Mouse (Mus musculus): ENCODE measurements around the gene Sh3pxd2a. TPM values are rescaled to one million over a fixed set of nuclear protein-coding genes. Genes with fewer than 3 reads are reported as not detected.

Sh3pxd2a gene
- polyA plus RNA-seq, 1 experiment, result 15.5 TPM

- no peak for DNase-seq
- H3K4me3 ChIP-seq (ENCODE audit: insufficient read depth, low read depth, low read length), result no peak overlapping the region
- no peak for TF ChIP-seq POLR2A (IDR thresholded peaks at IDR 0.05; ENCODE audit: low read depth, low read length)
- H3K27ac ChIP-seq (ENCODE audit: insufficient read depth, low read depth, low read length), result no peak overlapping the region
- H3K4me1 ChIP-seq (ENCODE audit: control insufficient read depth, insufficient read depth, low read length), result no peaks in the 10 kb centered on the region
- H3K36me3 ChIP-seq (ENCODE audit: control insufficient read depth, insufficient read depth, low read length), result no peaks in the 10 kb centered on the region
- 94% methylated on average over 5 of the region's 5 CpGs for WGBS
- no peaks in the 10 kb centered on the region for H3K27me3 ChIP-seq (replicated peaks; ENCODE audit: control insufficient read depth, insufficient read depth, low read length)
These were observed 231.9 kb downstream of the Sh3pxd2a start for GRCm38 (mm10) chr19:47232077-47232865.

DNA sequence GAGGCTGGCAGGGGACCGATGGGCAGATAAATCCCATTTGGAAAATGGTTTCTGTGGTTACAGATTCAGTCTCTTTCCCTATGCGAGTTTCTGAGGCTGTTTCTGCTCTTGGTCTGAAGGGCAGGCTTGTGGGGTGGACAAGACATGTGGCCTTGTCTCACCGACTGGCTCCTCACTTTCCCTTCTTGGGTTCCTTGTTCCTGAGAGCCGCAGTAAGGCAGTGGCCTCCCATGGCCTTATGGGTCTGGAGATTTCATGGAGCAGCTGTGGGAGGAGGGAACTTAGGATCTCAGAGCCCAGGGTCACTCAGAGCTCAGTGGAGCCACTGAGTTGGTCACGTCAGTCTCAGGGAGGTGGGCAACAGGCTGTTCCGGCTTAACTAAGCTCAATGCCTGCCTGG lies 232.8 kb downstream of the Sh3pxd2a start:
- Histone ChIP-seq H3K27ac (ENCODE audit: insufficient read depth, low read depth, low read length) (no peak overlapping the region), H3K36me3 (ENCODE audit: control insufficient read depth, insufficient read depth, low read length) (no peaks in the 10 kb centered on the region), H3K27me3 (replicated peaks; ENCODE audit: control insufficient read depth, insufficient read depth, low read length) (no peaks in the 10 kb centered on the region), H3K4me3 (ENCODE audit: insufficient read depth, low read depth, low read length) (no peak overlapping the region), H3K4me1 (ENCODE audit: control insufficient read depth, insufficient read depth, low read length) (no peaks in the 10 kb centered on the region)
- 85% methylated on average over 6 of the region's 6 CpGs for WGBS
- TF ChIP-seq POLR2A (IDR thresholded peaks at IDR 0.05; ENCODE audit: low read depth, low read length) (no peak), CTCF (conservative IDR thresholded peaks at IDR 0.05; ENCODE audit: insufficient read depth, insufficient read length, low read depth, low read length) (no peak)
- no peak for DNase-seq

GRCm38 (mm10) chr19:47230682-47231081 lies 233.5 kb downstream of the Sh3pxd2a start:
- 96% methylated on average over 8 of the region's 8 CpGs for WGBS
- no peak for DNase-seq
- TF ChIP-seq POLR2A (IDR thresholded peaks at IDR 0.05; ENCODE audit: low read depth, low read length) (no peak), CTCF (conservative IDR thresholded peaks at IDR 0.05; ENCODE audit: insufficient read depth, insufficient read length, low read depth, low read length) (no peak)
- Histone ChIP-seq H3K27ac (ENCODE audit: insufficient read depth, low read depth, low read length) (no peak overlapping the region), H3K4me3 (ENCODE audit: insufficient read depth, low read depth, low read length) (no peak overlapping the region), H3K27me3 (replicated peaks; ENCODE audit: control insufficient read depth, insufficient read depth, low read length) (no peaks in the 10 kb centered on the region), H3K36me3 (ENCODE audit: control insufficient read depth, insufficient read depth, low read length) (no peaks in the 10 kb centered on the region), H3K4me1 (ENCODE audit: control insufficient read depth, insufficient read depth, low read length) (no peaks in the 10 kb centered on the region)

DNA sequence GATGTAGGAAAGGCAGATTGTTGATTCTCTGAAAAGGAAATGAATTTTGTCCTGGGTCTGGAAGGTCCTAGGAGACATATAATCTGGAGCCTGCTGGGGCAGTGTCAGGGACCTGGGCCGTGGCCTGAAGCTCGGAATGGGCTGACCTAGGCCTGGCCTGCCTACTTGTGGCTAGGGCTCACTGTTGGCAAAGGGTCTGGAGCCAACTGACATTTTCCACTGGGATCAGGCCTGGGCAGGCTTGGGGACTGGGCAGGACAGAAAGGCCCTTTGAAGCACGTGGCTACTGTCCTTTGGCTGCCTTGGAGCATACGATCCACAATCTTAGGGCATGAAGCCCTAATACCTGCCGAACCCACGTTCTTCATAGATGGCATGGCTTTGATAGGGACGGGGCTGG lies 234.1 kb downstream of the Sh3pxd2a start:
- TF ChIP-seq CTCF (conservative IDR thresholded peaks at IDR 0.05; ENCODE audit: insufficient read depth, insufficient read length, low read depth, low read length) (no peak), POLR2A (IDR thresholded peaks at IDR 0.05; ENCODE audit: low read depth, low read length) (no peak)
- 91% methylated on average over 7 of the region's 7 CpGs for WGBS

GRCm38 (mm10) chr19:47229461-47229860 lies 234.7 kb downstream of the Sh3pxd2a start:
- H3K4me1 ChIP-seq (ENCODE audit: control insufficient read depth, insufficient read depth, low read length), result no peaks in the 10 kb centered on the region
- no peak overlapping the region for H3K27ac ChIP-seq (ENCODE audit: insufficient read depth, low read depth, low read length)
- H3K36me3 ChIP-seq (ENCODE audit: control insufficient read depth, insufficient read depth, low read length), result no peaks in the 10 kb centered on the region
- WGBS, result 69% methylated on average over 5 of the region's 5 CpGs
- DNase-seq, result no peak
- no peak overlapping the region for H3K4me3 ChIP-seq (ENCODE audit: insufficient read depth, low read depth, low read length)
- no peaks in the 10 kb centered on the region for H3K27me3 ChIP-seq (replicated peaks; ENCODE audit: control insufficient read depth, insufficient read depth, low read length)
- no peak for TF ChIP-seq CTCF (conservative IDR thresholded peaks at IDR 0.05; ENCODE audit: insufficient read depth, insufficient read length, low read depth, low read length)
- no peak for TF ChIP-seq POLR2A (IDR thresholded peaks at IDR 0.05; ENCODE audit: low read depth, low read length)

More for the DNA sequence above, 234.1 kb downstream of the Sh3pxd2a start:
- no peak overlapping the region for H3K4me3 ChIP-seq (ENCODE audit: insufficient read depth, low read depth, low read length)
- H3K36me3 ChIP-seq (ENCODE audit: control insufficient read depth, insufficient read depth, low read length), result no peaks in the 10 kb centered on the region
- H3K27me3 ChIP-seq (replicated peaks; ENCODE audit: control insufficient read depth, insufficient read depth, low read length), result no peaks in the 10 kb centered on the region
- H3K27ac ChIP-seq (ENCODE audit: insufficient read depth, low read depth, low read length), result no peak overlapping the region
- no peak for DNase-seq
- H3K4me1 ChIP-seq (ENCODE audit: control insufficient read depth, insufficient read depth, low read length), result no peaks in the 10 kb centered on the region

- DNase-seq, result peak; percentile 50
- TF ChIP-seq CTCF (conservative IDR thresholded peaks at IDR 0.05; ENCODE audit: insufficient read depth, insufficient read length, low read depth, low read length) (no peak), POLR2A (IDR thresholded peaks at IDR 0.05; ENCODE audit: low read depth, low read length) (no peak)
- Histone ChIP-seq H3K36me3 (ENCODE audit: control insufficient read depth, insufficient read depth, low read length) (no peaks in the 10 kb centered on the region), H3K27me3 (replicated peaks; ENCODE audit: control insufficient read depth, insufficient read depth, low read length) (no peaks in the 10 kb centered on the region), H3K4me3 (ENCODE audit: insufficient read depth, low read depth, low read length) (no peak overlapping the region), H3K27ac (ENCODE audit: insufficient read depth, low read depth, low read length) (no peak overlapping the region), H3K4me1 (ENCODE audit: control insufficient read depth, insufficient read depth, low read length) (no peaks in the 10 kb centered on the region)
- 5% methylated on average over 17 of the region's 17 CpGs for WGBS
These were observed 235.4 kb downstream of the Sh3pxd2a start for GRCm38 (mm10) chr19:47228725-47229252.

- Histone ChIP-seq H3K4me3 (ENCODE audit: insufficient read depth, low read depth, low read length) (no peak overlapping the region), H3K27me3 (replicated peaks; ENCODE audit: control insufficient read depth, insufficient read depth, low read length) (no peaks in the 10 kb centered on the region), H3K27ac (ENCODE audit: insufficient read depth, low read depth, low read length) (no peak overlapping the region), H3K4me1 (ENCODE audit: control insufficient read depth, insufficient read depth, low read length) (no peaks in the 10 kb centered on the region), H3K36me3 (ENCODE audit: control insufficient read depth, insufficient read depth, low read length) (no peaks in the 10 kb centered on the region)
- no peak for DNase-seq
- TF ChIP-seq CTCF (conservative IDR thresholded peaks at IDR 0.05; ENCODE audit: insufficient read depth, insufficient read length, low read depth, low read length) (no peak), POLR2A (IDR thresholded peaks at IDR 0.05; ENCODE audit: low read depth, low read length) (no peak)
- WGBS, result 86% methylated on average over 5 of the region's 5 CpGs
These were observed 238.4 kb downstream of the Sh3pxd2a start for GRCm38 (mm10) chr19:47225791-47226190.
